Comparison of ENCODE assay signal across 19 mouse cellular contexts in the genomic region with DNA sequence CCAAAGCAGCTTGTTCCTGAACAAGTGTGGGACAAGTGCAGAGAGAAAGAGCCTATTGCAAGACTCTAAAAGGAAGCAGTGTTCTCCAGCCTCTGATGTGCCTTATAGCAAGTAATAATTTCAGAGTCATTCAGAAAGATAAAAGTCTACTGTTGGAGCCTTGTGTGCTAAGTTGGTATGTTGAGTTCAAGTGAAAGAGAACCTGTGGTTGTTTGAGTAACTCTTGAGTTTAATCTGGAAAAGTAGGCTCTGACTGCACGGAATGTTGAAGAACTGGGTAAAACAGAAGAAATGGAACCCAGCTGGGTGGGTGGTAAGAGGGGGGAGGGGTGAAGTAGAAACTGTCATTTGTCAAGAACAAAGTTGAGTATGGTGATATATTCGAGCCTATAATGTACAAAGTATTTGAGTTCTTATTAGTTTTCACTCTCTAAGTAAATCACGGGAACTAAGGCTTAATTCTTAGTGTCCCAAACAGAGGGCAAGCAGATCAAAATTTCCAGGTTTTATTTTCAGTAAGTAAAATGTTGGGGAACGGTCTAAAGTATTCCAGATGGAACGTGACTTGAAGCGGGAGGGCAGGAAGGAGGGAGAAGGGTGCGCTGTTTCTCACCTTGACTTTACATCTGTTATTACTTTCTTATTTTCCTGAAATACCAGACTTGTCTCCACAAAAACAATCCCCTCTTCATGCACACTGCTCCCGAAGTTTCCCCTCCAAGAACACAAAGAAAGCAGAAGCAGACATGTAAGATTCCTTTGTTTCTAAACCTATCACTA.
A peak's percentile ranks its signal among the peaks of the same experiment; 100 is the strongest.
DNase-seq lines count a peak whose midpoint lies in the region; ATAC-seq lines count a peak whose summit lies in the region.
"Had no signal": no experiment of that assay in that cellular context is flagged by ENCODE, and none has a peak within 500 bp of the region (broad histone marks: within the 10 kb centered on the region; RNA-seq: fewer than 3 reads in every experiment).

No protein-coding gene starts in this region.

- DNase-seq in lung, postnatal 14 days, result no peak
- DNase-seq in limb, embryonic 11.5 days (ENCODE audit: low spot score), result no peak
- no peak for DNase-seq in layer of hippocampus, adult 9-11 months
- DNase-seq in frontal cortex, postnatal 14 days (ENCODE audit: low spot score in 2 of 2), result no peak
- DNase-seq: right cerebral cortex, postnatal 25 days had no signal

- peaks cover 2% of the 10 kb centered on the region; the same call in 1 of the 2 replicates for H3K4me1 ChIP-seq in lung, embryonic 15.5 days
- 0 out of 2 replicates have a peak, but pooled peaks cover 6% of the 10 kb centered on the region for H3K4me1 ChIP-seq in embryonic facial prominence, embryonic 12.5 days
- 0 out of 2 replicates have a peak, but pooled peaks cover 3% of the 10 kb centered on the region for H3K4me1 ChIP-seq in limb, embryonic 11.5 days (ENCODE audit: control insufficient read depth, insufficient read depth, low read length)
- no peaks in the 10 kb centered on the region for H3K4me1 ChIP-seq in neural tube, embryonic 15.5 days
- H3K4me1 ChIP-seq: embryonic facial prominence, embryonic 15.5 days; hindbrain, embryonic 10.5 days; hindbrain, embryonic 15.5 days; liver, embryonic 12.5 days; midbrain, embryonic 10.5 days; midbrain, embryonic 15.5 days had no signal

- no peaks in the 10 kb centered on the region for H3K27me3 ChIP-seq in lung, embryonic 15.5 days
- H3K27me3 ChIP-seq in embryonic facial prominence, embryonic 12.5 days, result no peaks in the 10 kb centered on the region
- no peaks in the 10 kb centered on the region for H3K27me3 ChIP-seq in limb, embryonic 11.5 days (ENCODE audit: control insufficient read depth, insufficient read depth, low read length)
- no peaks in the 10 kb centered on the region for H3K27me3 ChIP-seq in neural tube, embryonic 15.5 days (replicated peaks)
- H3K27me3 ChIP-seq: embryonic facial prominence, embryonic 15.5 days; hindbrain, embryonic 15.5 days; kidney, embryonic 15.5 days; liver, embryonic 12.5 days; midbrain, embryonic 15.5 days had no signal

- H3K4me2 ChIP-seq in lung, embryonic 15.5 days, result no peak overlapping the region
- no peak overlapping the region for H3K4me2 ChIP-seq in embryonic facial prominence, embryonic 12.5 days (replicated peaks)
- H3K4me2 ChIP-seq in limb, embryonic 11.5 days (ENCODE audit: low read depth, severe bottlenecking), result no peak overlapping the region
- no peak overlapping the region for H3K4me2 ChIP-seq in neural tube, embryonic 15.5 days
- H3K4me2 ChIP-seq: embryonic facial prominence, embryonic 15.5 days; hindbrain, embryonic 15.5 days; kidney, embryonic 15.5 days; liver, embryonic 12.5 days; midbrain, embryonic 15.5 days had no signal

- no peaks in the 10 kb centered on the region for H3K9me3 ChIP-seq in lung, embryonic 15.5 days
- no peaks in the 10 kb centered on the region for H3K9me3 ChIP-seq in embryonic facial prominence, embryonic 12.5 days
- no peaks in the 10 kb centered on the region for H3K9me3 ChIP-seq in limb, embryonic 11.5 days (ENCODE audit: control insufficient read depth, low read length)
- H3K9me3 ChIP-seq in neural tube, embryonic 15.5 days (replicated peaks), result no peaks in the 10 kb centered on the region
- H3K9me3 ChIP-seq: embryonic facial prominence, embryonic 15.5 days; hindbrain, embryonic 10.5 days; hindbrain, embryonic 15.5 days; kidney, embryonic 15.5 days; liver, embryonic 12.5 days; midbrain, embryonic 10.5 days; midbrain, embryonic 15.5 days had no signal

- ATAC-seq in lung, embryonic 15.5 days (ENCODE audit: borderline replicate concordance, extremely low read depth, low FRiP score, low TSS enrichment), result peak; percentile 19; the same call in 1 of the 2 replicates
- ATAC-seq in embryonic facial prominence, embryonic 12.5 days (ENCODE audit: insufficient number of reproducible peaks, insufficient read depth, low FRiP score, low TSS enrichment), result no peak
- peak; percentile 62; the same call in 1 of the 2 replicates for ATAC-seq in limb, embryonic 11.5 days (ENCODE audit: insufficient number of reproducible peaks, low FRiP score, low TSS enrichment, low read depth)
- no peak for ATAC-seq in neural tube, embryonic 15.5 days (ENCODE audit: low FRiP score)
- ATAC-seq: forebrain, embryonic 14.5 days; liver, embryonic 12.5 days; liver, postnatal 0 days; midbrain, embryonic 15.5 days had no signal

- no peak overlapping the region for H3K9ac ChIP-seq in lung, embryonic 15.5 days
- no peak overlapping the region for H3K9ac ChIP-seq in embryonic facial prominence, embryonic 12.5 days
- H3K9ac ChIP-seq in limb, embryonic 11.5 days (ENCODE audit: low read length), result no peak overlapping the region
- no peak overlapping the region for H3K9ac ChIP-seq in neural tube, embryonic 15.5 days (replicated peaks)
- H3K9ac ChIP-seq: embryonic facial prominence, embryonic 15.5 days; hindbrain, embryonic 15.5 days; kidney, embryonic 15.5 days; liver, embryonic 12.5 days; liver, postnatal 0 days; midbrain, embryonic 15.5 days had no signal

- no peak overlapping the region for H3K4me3 ChIP-seq in lung, embryonic 15.5 days
- H3K4me3 ChIP-seq in embryonic facial prominence, embryonic 12.5 days, result no peak overlapping the region
- no peak overlapping the region for H3K4me3 ChIP-seq in limb, embryonic 11.5 days (ENCODE audit: low read depth, low read length)
- H3K4me3 ChIP-seq in neural tube, embryonic 15.5 days (replicated peaks), result no peak overlapping the region
- H3K4me3 ChIP-seq: embryonic facial prominence, embryonic 15.5 days; gastrocnemius, adult 2 months; hindbrain, embryonic 10.5 days; hindbrain, embryonic 15.5 days; kidney, embryonic 15.5 days; layer of hippocampus, adult 2 months; liver, embryonic 12.5 days; midbrain, embryonic 10.5 days; midbrain, embryonic 15.5 days had no signal

- no peaks in the 10 kb centered on the region for H3K36me3 ChIP-seq in lung, embryonic 15.5 days
- H3K36me3 ChIP-seq in embryonic facial prominence, embryonic 12.5 days, result no peaks in the 10 kb centered on the region
- H3K36me3 ChIP-seq in limb, embryonic 11.5 days (ENCODE audit: control insufficient read depth, insufficient read depth, low read length), result no peaks in the 10 kb centered on the region
- no peaks in the 10 kb centered on the region for H3K36me3 ChIP-seq in neural tube, embryonic 15.5 days
- H3K36me3 ChIP-seq: embryonic facial prominence, embryonic 15.5 days; hindbrain, embryonic 10.5 days; hindbrain, embryonic 15.5 days; kidney, embryonic 15.5 days; liver, embryonic 12.5 days; midbrain, embryonic 10.5 days; midbrain, embryonic 15.5 days had no signal

- 54% methylated on average over 8 of the region's 8 CpGs for WGBS in lung, embryonic 15.5 days
- WGBS in embryonic facial prominence, embryonic 12.5 days, result 31% methylated on average over 8 of the region's 8 CpGs
- WGBS in limb, embryonic 11.5 days, result 37% methylated on average over 8 of the region's 8 CpGs
- 85% methylated on average over 8 of the region's 8 CpGs for WGBS in neural tube, embryonic 15.5 days

- H3K27ac ChIP-seq in lung, embryonic 15.5 days, result peak overlapping the region; percentile 63
- H3K27ac ChIP-seq in embryonic facial prominence, embryonic 12.5 days, result peak overlapping the region; percentile 69
- peak overlapping the region; percentile 85 for H3K27ac ChIP-seq in limb, embryonic 11.5 days (replicated peaks; ENCODE audit: low read depth, low read length)
- no peak overlapping the region for H3K27ac ChIP-seq in neural tube, embryonic 15.5 days (replicated peaks)
- H3K27ac ChIP-seq: embryonic facial prominence, embryonic 15.5 days; gastrocnemius, adult 2 months; hindbrain, embryonic 10.5 days; hindbrain, embryonic 15.5 days; kidney, embryonic 15.5 days; layer of hippocampus, adult 2 months; liver, embryonic 12.5 days; midbrain, embryonic 10.5 days; midbrain, embryonic 15.5 days had no signal

Comparison
In these comparisons a context has a peak if more than half of its experiments do, and no peak if none do; other contexts are left out.
1. ATAC-seq: peak in lung, embryonic 15.5 days (single experiment) and limb, embryonic 11.5 days (single experiment); none in embryonic facial prominence, embryonic 12.5 days (single experiment) and neural tube, embryonic 15.5 days (single experiment).